Mouse (Mus musculus) thymus, adult 18-20 months (tissue): Measurements from ENCODE around the gene Gm8108.
"Not testable (repeated sequence)": the region's sequence is repeated elsewhere in the genome, so short reads cannot be mapped to it uniquely, and the experiment has no call there.

Experiments used
- DNase-seq, 2 experiments: peaks; one replicate each; pipeline ENCODE4 v3.0.0; 2022; ENCODE audit warnings: mixed read lengths in 2 of 2

Gene Gm8108

DNA sequence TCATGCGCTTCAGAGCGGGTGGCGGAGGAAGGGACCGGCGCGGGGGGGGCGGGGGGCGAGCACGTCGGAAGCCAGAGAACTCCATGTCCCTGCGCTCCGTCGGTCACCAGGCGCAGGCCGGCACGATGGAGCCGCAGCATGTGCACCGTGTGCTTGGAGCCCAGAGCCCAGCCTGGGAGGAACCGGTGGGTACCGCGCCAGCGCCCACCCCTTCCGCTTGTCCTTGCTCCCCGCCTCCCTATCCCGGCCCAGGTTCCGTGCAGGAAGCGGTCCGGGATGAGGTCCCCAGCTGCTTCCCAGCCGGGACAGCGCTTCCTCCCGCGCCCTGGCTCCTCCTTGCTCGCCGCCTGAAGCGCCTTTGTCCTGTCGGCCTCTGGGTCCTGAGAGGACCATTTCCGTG lies at the start of gene Gm8108:
Gene Gm8108, plus strand, starts transcription at position 101 of the 400 bp plus-strand sequence.
- DNase-seq: not testable (repeated sequence)

DNA sequence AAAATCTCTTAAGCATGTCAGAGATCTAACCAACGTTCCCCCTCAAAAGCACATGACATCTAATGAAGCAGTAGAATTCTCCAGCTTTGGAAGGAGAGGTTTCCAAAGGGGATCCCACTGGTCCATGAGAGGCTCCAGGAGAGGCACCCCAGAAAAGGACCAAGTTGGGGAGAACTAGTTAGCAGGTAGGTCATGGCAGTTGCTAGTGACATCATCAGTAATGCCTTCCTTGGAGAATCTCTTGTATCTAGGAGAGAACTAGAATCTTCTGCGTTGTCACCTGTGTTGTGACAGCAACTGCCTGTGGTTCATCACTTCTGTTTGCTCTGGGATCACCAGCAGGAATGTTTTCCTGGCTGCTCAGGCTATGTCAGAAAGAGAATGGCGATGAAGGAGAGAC lies 26.5 kb upstream of the Gm8108 start, which contains the start of gene Gm3115:
Gene Gm3115, plus strand, starts transcription at position 301 of the 400 bp plus-strand sequence.
- DNase-seq: not testable (repeated sequence)

DNA sequence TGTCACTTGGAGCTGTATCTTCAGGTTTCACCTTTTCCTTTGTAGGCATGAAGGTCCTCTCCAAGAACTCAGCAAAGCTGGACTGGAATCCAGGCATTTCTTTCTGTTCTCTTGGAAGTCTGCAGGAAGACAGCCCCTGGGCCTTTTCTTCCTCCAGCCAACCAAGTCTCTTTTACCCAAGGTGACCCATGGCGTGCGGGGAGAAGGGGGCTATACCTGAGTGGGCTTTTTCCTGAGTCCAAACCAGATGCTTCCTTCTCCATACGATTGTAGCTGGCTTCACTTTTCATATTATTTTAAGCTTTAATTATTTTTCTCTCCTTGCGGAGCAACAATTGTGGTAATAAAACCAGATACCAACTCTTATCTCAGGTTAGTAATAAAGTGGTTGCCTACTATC lies 31.3 kb downstream of the Gm8108 start:
- DNase-seq: not testable (repeated sequence)

DNA sequence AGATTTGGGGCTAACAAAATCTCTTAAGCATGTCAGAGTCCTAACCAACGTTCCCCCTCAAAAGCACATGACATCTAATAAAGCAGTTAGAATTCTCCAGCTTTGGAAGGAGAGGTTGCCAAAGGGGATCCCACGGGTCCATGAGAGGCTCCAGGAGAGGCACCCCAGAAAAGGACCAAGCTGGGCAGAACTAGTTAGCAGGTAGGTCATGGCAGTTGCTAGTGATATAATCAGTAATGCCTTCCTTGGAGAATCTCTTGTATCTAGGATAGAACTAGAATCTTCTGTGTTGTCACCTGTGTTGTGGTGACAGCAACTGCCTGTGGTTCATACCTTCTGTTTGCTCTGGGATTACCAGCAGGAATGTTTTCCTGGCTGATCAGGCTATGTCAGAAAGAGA lies 54.4 kb downstream of the Gm8108 start, which contains the start of gene Gm3127:
Gene Gm3127, plus strand, starts transcription at position 301 of the 400 bp plus-strand sequence.
- DNase-seq: not testable (repeated sequence)

DNA sequence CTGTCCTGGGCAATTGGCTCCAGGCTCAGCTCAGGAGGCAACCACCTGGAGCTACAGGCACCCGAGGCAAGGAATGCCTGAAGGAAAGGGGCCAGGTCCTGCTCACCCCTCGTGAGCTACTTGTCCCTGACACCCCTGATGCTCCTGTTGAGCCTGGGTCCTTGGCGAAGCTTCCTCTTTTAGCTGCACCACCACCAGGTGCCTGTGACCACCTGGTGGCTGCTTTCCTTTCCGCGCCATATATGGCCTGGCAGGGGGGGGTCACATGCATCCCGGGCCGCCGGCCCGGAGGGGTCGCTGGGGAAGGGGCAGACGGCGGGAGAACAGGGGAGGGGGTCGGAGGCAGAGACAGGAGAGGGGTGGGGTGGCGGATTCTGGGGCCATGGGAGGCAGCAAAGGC lies 71.7 kb downstream of the Gm8108 start:
- DNase-seq: not testable (repeated sequence)
